Comparison of ENCODE assay signal across 9 mouse cellular contexts in the genomic region with DNA sequence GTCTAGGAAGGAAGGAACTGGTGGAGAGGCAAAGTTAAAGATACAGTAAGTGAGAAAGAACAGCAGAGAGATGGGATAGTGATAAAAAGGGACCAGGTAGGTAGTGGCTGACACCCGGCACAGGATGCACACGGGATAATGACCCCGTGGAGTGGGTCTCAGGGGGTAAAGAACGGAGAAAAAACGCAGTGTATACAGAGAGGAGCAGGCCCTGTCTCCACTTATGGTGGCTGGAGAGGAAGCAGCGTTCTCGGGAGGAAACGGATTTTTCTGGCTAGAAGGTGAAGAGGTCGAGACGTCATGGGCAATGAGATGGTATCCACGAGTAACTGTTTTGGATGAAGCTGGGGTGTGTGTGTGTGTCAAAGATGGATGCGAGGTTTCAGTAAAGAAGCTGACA. TPM values are rescaled to one million over a fixed set of nuclear protein-coding genes. Genes with fewer than 3 reads are reported as not detected.
DNase-seq lines count a peak whose midpoint lies in the region; ATAC-seq and TF ChIP-seq lines count a peak whose summit lies in the region.
"Had no signal": no experiment of that assay in that cellular context is flagged by ENCODE, and none has a peak within 500 bp of the region (broad histone marks: within the 10 kb centered on the region; RNA-seq: fewer than 3 reads in every experiment).

No protein-coding gene starts in this region.

- no peaks in the 10 kb centered on the region for H3K9me3 ChIP-seq in embryonic facial prominence, embryonic 15.5 days (replicated peaks)
- H3K9me3 ChIP-seq in limb, embryonic 11.5 days (ENCODE audit: control insufficient read depth, low read length): no peaks in the 10 kb centered on the region
- no peaks in the 10 kb centered on the region for H3K9me3 ChIP-seq in midbrain, postnatal 0 days (ENCODE audit: low read length)

- H3K4me2 ChIP-seq in embryonic facial prominence, embryonic 15.5 days (replicated peaks): peak overlapping the region; percentile 40
- peak overlapping the region; percentile 22; the same call in 1 of the 2 replicates for H3K4me2 ChIP-seq in limb, embryonic 11.5 days (ENCODE audit: low read depth, severe bottlenecking)
- peak overlapping the region; percentile 10; the same call in 1 of the 2 replicates for H3K4me2 ChIP-seq in midbrain, postnatal 0 days (ENCODE audit: low read depth, low read length, poor library complexity, severe bottlenecking)

- H3K27me3 ChIP-seq in liver, adult 2 months (ENCODE audit: control insufficient read depth, insufficient read depth, low read length): no peaks in the 10 kb centered on the region
- H3K27me3 ChIP-seq in embryonic facial prominence, embryonic 15.5 days: no peaks in the 10 kb centered on the region
- no peaks in the 10 kb centered on the region for H3K27me3 ChIP-seq in limb, embryonic 11.5 days (ENCODE audit: control insufficient read depth, insufficient read depth, low read length)
- no peaks in the 10 kb centered on the region for H3K27me3 ChIP-seq in midbrain, postnatal 0 days (ENCODE audit: insufficient read depth, low read length)
- H3K27me3 ChIP-seq: Patski had no signal

- H3K79me2 ChIP-seq in liver, adult 2 months (ENCODE audit: control insufficient read depth, insufficient read depth, low read length): no peaks in the 10 kb centered on the region

- H3K9ac ChIP-seq in liver, adult 2 months (ENCODE audit: low read depth, low read length): peak overlapping the region; percentile 70
- no peak overlapping the region for H3K9ac ChIP-seq in embryonic facial prominence, embryonic 15.5 days
- no peak overlapping the region for H3K9ac ChIP-seq in limb, embryonic 11.5 days (ENCODE audit: low read length)
- H3K9ac ChIP-seq in midbrain, postnatal 0 days (replicated peaks; ENCODE audit: low read length, poor library complexity, severe bottlenecking): no peak overlapping the region

- no peak for DNase-seq in liver, adult 2 months (ENCODE audit: extremely low read depth, low read depth, low spot score)
- DNase-seq in liver: no peak
- no peak for DNase-seq in limb, embryonic 11.5 days (ENCODE audit: low spot score)
- no peak for DNase-seq in midbrain, postnatal 0 days (ENCODE audit: low spot score)
- DNase-seq in gastrocnemius, postnatal 36 days: no peak
- no peak for DNase-seq in kidney, postnatal 14 days
- no peak for DNase-seq in kidney, adult 8-10 months

- TF ChIP-seq POLR2A in liver, adult 2 months (IDR thresholded peaks at IDR 0.05; ENCODE audit: extremely low read depth, insufficient read depth, low read length): no peak

- H3K4me3 ChIP-seq in liver, adult 2 months (ENCODE audit: insufficient read depth, low read depth, low read length): no peak overlapping the region
- peak overlapping the region; percentile 8; the same call in 1 of the 2 replicates for H3K4me3 ChIP-seq in embryonic facial prominence, embryonic 15.5 days (replicated peaks)
- no peak overlapping the region for H3K4me3 ChIP-seq in limb, embryonic 11.5 days (ENCODE audit: low read depth, low read length)
- no peak overlapping the region for H3K4me3 ChIP-seq in midbrain, postnatal 0 days (ENCODE audit: low read depth, low read length)

- no peak for ATAC-seq in embryonic facial prominence, embryonic 15.5 days (ENCODE audit: insufficient number of reproducible peaks, low FRiP score, low TSS enrichment, low read depth)
- no peak for ATAC-seq in limb, embryonic 11.5 days (ENCODE audit: insufficient number of reproducible peaks, low FRiP score, low TSS enrichment, low read depth)
- no peak for ATAC-seq in midbrain, postnatal 0 days (ENCODE audit: low FRiP score)
- ATAC-seq: Patski had no signal

- intact Hi-C loops in gastrocnemius, postnatal 36 days (cut with DNase I): loop anchor here (2.0 kb wide), 1 partner anchor 70 kb away; no protein-coding TSS in a partner anchor

- peaks cover 11% of the 10 kb centered on the region for H3K4me1 ChIP-seq in liver, adult 2 months (ENCODE audit: control insufficient read depth, insufficient read depth, low read length)
- H3K4me1 ChIP-seq in embryonic facial prominence, embryonic 15.5 days: peaks cover 7% of the 10 kb centered on the region; the same call in 1 of the 2 replicates
- H3K4me1 ChIP-seq in limb, embryonic 11.5 days (ENCODE audit: control insufficient read depth, insufficient read depth, low read length): peaks cover 17% of the 10 kb centered on the region
- no peaks in the 10 kb centered on the region for H3K4me1 ChIP-seq in midbrain, postnatal 0 days (ENCODE audit: insufficient read depth, low read length)

- WGBS in liver, adult 2 months: 30% methylated on average over 12 of the region's 12 CpGs
- WGBS in embryonic facial prominence, embryonic 15.5 days: 17% methylated on average over 12 of the region's 12 CpGs
- WGBS in limb, embryonic 11.5 days: 26% methylated on average over 12 of the region's 12 CpGs
- WGBS in midbrain, postnatal 0 days: 33% methylated on average over 12 of the region's 12 CpGs

- no peaks in the 10 kb centered on the region for H3K36me3 ChIP-seq in liver, adult 2 months (ENCODE audit: control insufficient read depth, insufficient read depth, low read length)
- no peaks in the 10 kb centered on the region for H3K36me3 ChIP-seq in embryonic facial prominence, embryonic 15.5 days
- no peaks in the 10 kb centered on the region for H3K36me3 ChIP-seq in limb, embryonic 11.5 days (ENCODE audit: control insufficient read depth, insufficient read depth, low read length)
- no peaks in the 10 kb centered on the region for H3K36me3 ChIP-seq in midbrain, postnatal 0 days (ENCODE audit: insufficient read depth, low read length)

- H3K27ac ChIP-seq in liver, adult 2 months (replicated peaks; ENCODE audit: insufficient read depth, low read depth, low read length): peak overlapping the region; percentile 74
- H3K27ac ChIP-seq in embryonic facial prominence, embryonic 15.5 days (replicated peaks): no peak overlapping the region
- no peak overlapping the region for H3K27ac ChIP-seq in limb, embryonic 11.5 days (replicated peaks; ENCODE audit: low read depth, low read length)
- H3K27ac ChIP-seq in midbrain, postnatal 0 days (ENCODE audit: low read depth, low read length): no peak overlapping the region

- TF ChIP-seq CTCF in liver, adult 2 months (IDR thresholded peaks at IDR 0.05; ENCODE audit: low read depth, low read length): no peak
- no peak for TF ChIP-seq CTCF in midbrain, postnatal 0 days (IDR thresholded peaks at IDR 0.05)

RNA-seq across cellular contexts. Expression of gene Agps, which starts 55.4 kb away (rescaled TPM):
- total RNA-seq in liver, adult 2 months (2014; rRNA removed): 10.6 and 10.9 TPM in 2 replicates
- 1.3 and 1.6 TPM in 2 replicates for polyA plus RNA-seq in liver, adult 2 months (2012; rRNA removed)
- 24.5 and 27.6 TPM in 2 replicates for polyA plus RNA-seq in embryonic facial prominence, embryonic 15.5 days (2015; fragmentation: Nextera tagmentation; extraction: Ambion mirVana)
- 39.1 and 49.3 TPM in 2 replicates for polyA plus RNA-seq in limb, embryonic 11.5 days (2014; fragmentation: Nextera tagmentation; extraction: Ambion mirVana)
- 37.9 and 53.5 TPM in 2 replicates for total RNA-seq in midbrain, postnatal 0 days (2014; rRNA removed)
- polyA plus RNA-seq in midbrain, postnatal 0 days (2015; fragmentation: Nextera tagmentation; extraction: Ambion mirVana): 13.1 and 17.1 TPM in 2 replicates
- total RNA-seq in gastrocnemius, postnatal 36 days (2021): 10 to 100 TPM; 21.6 to 24.0 TPM
